Mouse (Mus musculus) C2C12 (cell line): ENCODE data around the gene Cds1.

Experiments
- CEBPB ChIP-seq: IDR thresholded peaks from one replicate; pipeline ENCODE4 v1.6.1; 2011; ENCODE audit warnings: low read depth, mild to moderate bottlenecking, control low read depth, moderate library complexity
- CTCF ChIP-seq: IDR thresholded peaks from one replicate; pipeline ENCODE4 v1.5.1; 2011; ENCODE audit not compliant: control insufficient read depth, insufficient read depth, insufficient read length
- FOSL1 ChIP-seq: IDR thresholded peaks from one replicate; pipeline ENCODE4 v1.8.0; 2011; ENCODE audit warnings: mild to moderate bottlenecking, low read length; ENCODE audit not compliant: poor library complexity, insufficient read depth, severe bottlenecking
- MAX ChIP-seq: IDR thresholded peaks from one replicate; pipeline ENCODE4 v1.6.1; 2011; ENCODE audit warnings: mild to moderate bottlenecking, control low read depth
- MYOD1 ChIP-seq: IDR thresholded peaks from one replicate; pipeline ENCODE4 v1.6.1; 2011; ENCODE audit warnings: low read depth; ENCODE audit not compliant: control insufficient read depth, insufficient read length
- MYOG ChIP-seq: IDR thresholded peaks from one replicate; pipeline ENCODE4 v1.6.1; 2011; ENCODE audit not compliant: control insufficient read depth, insufficient read length; ENCODE audit errors: extremely low read depth
- USF1 ChIP-seq: IDR thresholded peaks from one replicate; pipeline ENCODE4 v1.6.1; 2011; ENCODE audit warnings: low read depth, mild to moderate bottlenecking, control low read depth, moderate library complexity

DNA sequence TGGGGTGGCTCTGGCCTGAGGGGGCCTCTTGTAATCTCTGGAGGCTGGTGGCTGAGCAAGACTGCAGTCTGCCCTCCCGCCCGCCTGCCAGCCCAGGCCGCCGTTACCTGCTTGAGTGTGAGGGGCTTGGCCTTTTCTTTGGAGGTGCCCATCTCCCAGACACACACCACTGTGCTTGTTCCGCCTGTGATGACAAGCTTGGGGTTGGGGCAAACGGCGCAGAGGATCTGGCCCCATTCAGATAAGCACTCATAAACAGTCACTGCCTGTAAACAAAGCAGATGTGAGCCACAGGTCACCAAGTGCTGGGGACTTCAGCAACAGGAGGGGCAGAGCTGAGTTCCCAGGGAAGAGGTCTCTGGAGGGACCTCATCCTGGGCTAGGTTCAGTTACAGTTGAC lies 86.2 kb downstream of the Cds1 start:
- TF ChIP-seq CTCF: no peak
- no peak for TF ChIP-seq MAX
- TF ChIP-seq CEBPB: no peak
- TF ChIP-seq MYOG: no peak
- no peak for TF ChIP-seq FOSL1
- no peak for TF ChIP-seq MYOD1
- no peak for TF ChIP-seq USF1
